Mouse (Mus musculus) bone marrow macrophage, adult 2 months (primary cell): ENCODE data around the gene Rnft1.
A peak's percentile ranks its signal among the peaks of the same experiment; 100 is the strongest.
"Not testable (repeated sequence)": the region's sequence is repeated elsewhere in the genome, so short reads cannot be mapped to it uniquely, and the experiment has no call there.

Source experiments
- CTCF ChIP-seq: IDR thresholded peaks from 2 replicates; pipeline ENCODE4 v1.5.1; 2012; ENCODE audit warnings: low read depth, mild to moderate bottlenecking, low read length, moderate library complexity
- POLR2A ChIP-seq: IDR thresholded peaks from 2 replicates; pipeline ENCODE4 v1.6.1; 2012; ENCODE audit warnings: mild to moderate bottlenecking, low read depth, low read length, borderline replicate concordance

GRCm38 (mm10) chr11:86464275-86464674 lies 20.2 kb upstream of the Rnft1 start:
- peak; percentile 47; the same call in 1 of the 2 replicates for TF ChIP-seq CTCF
- not testable (repeated sequence) for TF ChIP-seq POLR2A
